Mouse (Mus musculus): ENCODE data around the gene Tigd3.

GRCm38 (mm10) chr19:5894002-5894678 is at the start of gene Tigd3:
- no peak for TF ChIP-seq FLI1 (IDR thresholded peaks at IDR 0.05; ENCODE audit: low read length)
- TF ChIP-seq GATA1 (IDR thresholded peaks at IDR 0.05; ENCODE audit: borderline replicate concordance, low read length), result no peak
